Mouse (Mus musculus) forebrain, postnatal 0 days (tissue): ENCODE results near the gene Apoc3. TPM values are rescaled to one million over a fixed set of nuclear protein-coding genes. Genes with fewer than 3 reads are reported as not detected.

ENCODE experiments used
- ATAC-seq: fragments of 200-750 bp; cut with Nextera tagmentation; 2 replicates; pipeline ENCODE4 v1.8.0; 2017; ENCODE audit warnings: mild to moderate bottlenecking, moderate library complexity
- DNase-seq: peaks from one replicate; pipeline ENCODE4 v3.0.0-alpha.2; 2015
- H3K27ac ChIP-seq: fragments of 300-500 bp; sonication (generic); 2 replicates; pipeline ENCODE4 v1.5.1; 2014; ENCODE audit warnings: low read depth, mild to moderate bottlenecking, antibody characterized with exemption, low read length, moderate library complexity, mixed read lengths
- H3K27me3 ChIP-seq: fragments of 300-500 bp; sonication (generic); 2 replicates; pipeline ENCODE4 v1.6.1; 2014; ENCODE audit warnings: mild to moderate bottlenecking, low read length, mixed read lengths; ENCODE audit not compliant: insufficient read depth
- H3K36me3 ChIP-seq: fragments of 300-500 bp; sonication (generic); 2 replicates; pipeline ENCODE4 v1.6.1; 2014; ENCODE audit warnings: mild to moderate bottlenecking, moderate library complexity; ENCODE audit not compliant: insufficient read depth
- H3K4me1 ChIP-seq: fragments of 300-500 bp; sonication (generic); 2 replicates; pipeline ENCODE4 v1.6.1; 2014; ENCODE audit warnings: antibody characterized with exemption; ENCODE audit not compliant: insufficient read depth
- H3K4me2 ChIP-seq: fragments of 300-500 bp; sonication (generic); 2 replicates; pipeline ENCODE4 v1.6.1; 2014; ENCODE audit warnings: low read depth, mild to moderate bottlenecking, moderate library complexity
- H3K4me3 ChIP-seq: fragments of 300-500 bp; sonication (generic); 2 replicates; pipeline ENCODE4 v1.5.1; 2014; ENCODE audit warnings: low read depth, low read length, mixed read lengths
- H3K9ac ChIP-seq: fragments of 300-500 bp; sonication (generic); 2 replicates; pipeline ENCODE4 v1.6.1; 2014; ENCODE audit warnings: mild to moderate bottlenecking
- H3K9me3 ChIP-seq: fragments of 300-500 bp; sonication (generic); 2 replicates; pipeline ENCODE4 v1.6.1; 2016; ENCODE audit warnings: low read length
- CTCF ChIP-seq: sonication (generic); IDR thresholded peaks from 2 replicates; pipeline ENCODE4 v1.5.1; 2016; ENCODE audit warnings: antibody characterized with exemption, control low read depth, low read depth
- WGBS: fragments of 180-500 bp; shearing (Covaris S2); extraction: QIAGEN DNeasy Blood & Tissue Kit; methylation state at CpG from one replicate; pipeline ENCODE4 v1.1.7; 2014; 5-methylcytosine and 5-hydroxymethylcytosine counted together
- polyA plus RNA-seq: library from polyadenylated mRNA; unstranded; fragments of >200 nt; fragmentation: Nextera tagmentation; extraction: Ambion mirVana; gene quantifications from 2 replicates; pipeline ENCODE4 v1.2.1, GENCODE M21; 2015
- total RNA-seq: library from RNA; depleted of rRNA; stranded (reverse); fragments of >200 nt; gene quantifications from 2 replicates; pipeline ENCODE4 v1.2.3, GENCODE M21; 2014

Gene Apoc3
- total and polyA plus RNA-seq, 2 experiments from 2014 or later, result 0.44 TPM; not detected in 1

DNA sequence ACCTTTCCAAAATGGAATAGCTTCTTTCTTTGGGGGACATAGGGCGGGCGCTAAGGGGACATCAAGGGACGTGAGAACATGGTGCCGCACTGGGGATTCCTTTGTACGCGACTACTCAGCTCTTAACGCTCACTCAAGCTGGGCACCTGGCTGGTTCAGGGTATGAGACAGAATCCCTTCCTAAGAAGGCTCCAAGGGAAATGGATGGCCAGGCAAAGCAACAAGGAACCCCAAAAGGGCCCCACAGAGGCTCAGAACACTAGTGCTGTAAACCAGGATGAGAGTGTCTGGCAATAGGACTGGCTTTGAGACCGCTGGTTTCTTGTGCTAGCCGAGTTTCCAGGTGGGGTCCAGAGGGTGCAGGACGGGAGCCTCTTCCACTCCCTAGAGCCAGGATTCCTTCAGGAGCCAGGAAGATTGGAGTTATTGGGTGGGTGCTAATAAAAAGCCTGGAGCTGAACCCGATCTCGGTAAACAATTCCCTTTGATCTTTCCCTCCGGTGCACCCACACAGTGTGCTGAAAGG is 4.9 kb downstream of the Apoc3 start:
- 11% methylated on average over 13 of the region's 13 CpGs for WGBS

GRCm38 (mm10) chr9:46229573-46230449 is 5.6 kb downstream of the Apoc3 start:
- no peaks in the 10 kb centered on the region for H3K36me3 ChIP-seq
- peak overlapping the region; percentile 53 for H3K9ac ChIP-seq

More for the DNA sequence above, 4.9 kb downstream of the Apoc3 start:
- no peaks in the 10 kb centered on the region for H3K27me3 ChIP-seq
- DNase-seq (no peak), ATAC-seq (peak; percentile 47)
- peak overlapping the region; percentile 53 for H3K9ac ChIP-seq
- TF ChIP-seq CTCF, result no peak
- H3K4me2 ChIP-seq, result peak overlapping the region; percentile 68
- no peaks in the 10 kb centered on the region for H3K36me3 ChIP-seq
- peak overlapping the region; percentile 50; the same call in 1 of the 2 replicates for H3K27ac ChIP-seq
- no peaks in the 10 kb centered on the region for H3K9me3 ChIP-seq
- H3K4me1 ChIP-seq, result no peaks in the 10 kb centered on the region
- peak overlapping the region; percentile 43 for H3K4me3 ChIP-seq

DNA sequence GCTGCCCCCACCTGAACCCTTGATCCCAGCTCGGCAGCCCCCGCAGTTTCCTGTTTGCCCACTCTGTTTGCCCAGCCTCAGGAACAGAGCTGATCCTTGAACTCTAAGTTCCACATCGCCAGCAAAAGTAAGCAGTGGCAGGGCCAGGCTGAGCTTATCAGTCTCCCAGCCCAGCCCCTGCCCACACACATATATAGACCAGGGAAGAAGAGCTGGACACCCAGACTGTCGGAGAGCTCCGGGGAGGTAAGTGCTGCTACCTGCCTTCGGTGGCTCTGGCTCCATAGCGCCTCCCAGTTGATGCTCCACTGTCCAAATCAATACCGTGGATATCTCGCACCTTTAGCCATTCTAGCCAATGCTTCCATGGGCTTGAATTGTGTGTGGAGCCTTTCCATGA is 6.9 kb downstream of the Apoc3 start, which contains the start of gene Apoa1:
TSS of gene Apoa1 (plus strand) at position 90 of the 400 bp plus-strand sequence.
- Histone ChIP-seq H3K36me3 (no peaks in the 10 kb centered on the region), H3K9me3 (no peaks in the 10 kb centered on the region), H3K27me3 (no peaks in the 10 kb centered on the region), H3K9ac (no peak within 1 kb of the TSS), H3K4me1 (no peaks in the 10 kb centered on the region), H3K27ac (no peak within 1 kb of the TSS), H3K4me2 (no peak within 1 kb of the TSS), H3K4me3 (no peak within 1 kb of the TSS)
- WGBS, result 67% methylated on average over 9 of the region's 9 CpGs
- ATAC-seq (no peak), DNase-seq (no peak)
- TF ChIP-seq CTCF, result no peak

More at GRCm38 (mm10) chr9:46229573-46230449, 5.6 kb downstream of the Apoc3 start:
- peak overlapping the region; percentile 50; the same call in 1 of the 2 replicates for H3K27ac ChIP-seq
- ATAC-seq, result peak; percentile 99
- H3K4me2 ChIP-seq, result peak overlapping the region; percentile 68
- DNase-seq, result peak; percentile 96
- no peaks in the 10 kb centered on the region for H3K27me3 ChIP-seq
- H3K9me3 ChIP-seq, result no peaks in the 10 kb centered on the region
- peak overlapping the region; percentile 43 for H3K4me3 ChIP-seq
- no peaks in the 10 kb centered on the region for H3K4me1 ChIP-seq
- 14% methylated on average over 37 of the region's 37 CpGs for WGBS
- TF ChIP-seq CTCF, result peak; percentile 91

GRCm38 (mm10) chr9:46227064-46227614 is 8.3 kb downstream of the Apoc3 start:
- TF ChIP-seq CTCF, result no peak
- no peak overlapping the region for H3K4me2 ChIP-seq
- no peaks in the 10 kb centered on the region for H3K9me3 ChIP-seq
- no peaks in the 10 kb centered on the region for H3K27me3 ChIP-seq
- H3K27ac ChIP-seq, result no peak overlapping the region
- no peak for ATAC-seq
- H3K4me3 ChIP-seq, result no peak overlapping the region
- DNase-seq, result no peak
- no peak overlapping the region for H3K9ac ChIP-seq
- H3K36me3 ChIP-seq, result peaks cover 5% of the 10 kb centered on the region; the same call in 1 of the 2 replicates
- H3K4me1 ChIP-seq, result no peaks in the 10 kb centered on the region
- WGBS, result 86% methylated on average over 3 of the region's 3 CpGs

- Histone ChIP-seq H3K4me1 (no peaks in the 10 kb centered on the region), H3K36me3 (peaks cover 26% of the 10 kb centered on the region), H3K9me3 (no peaks in the 10 kb centered on the region), H3K27ac (no peak overlapping the region), H3K4me2 (no peak overlapping the region), H3K27me3 (no peaks in the 10 kb centered on the region), H3K4me3 (no peak overlapping the region), H3K9ac (no peak overlapping the region)
- 69% methylated on average over 5 of the region's 5 CpGs for WGBS
- DNase-seq, result no peak
- no peak for ATAC-seq
- TF ChIP-seq CTCF, result no peak
Measured at GRCm38 (mm10) chr9:46224945-46225660, 10.3 kb downstream of the Apoc3 start.

DNA sequence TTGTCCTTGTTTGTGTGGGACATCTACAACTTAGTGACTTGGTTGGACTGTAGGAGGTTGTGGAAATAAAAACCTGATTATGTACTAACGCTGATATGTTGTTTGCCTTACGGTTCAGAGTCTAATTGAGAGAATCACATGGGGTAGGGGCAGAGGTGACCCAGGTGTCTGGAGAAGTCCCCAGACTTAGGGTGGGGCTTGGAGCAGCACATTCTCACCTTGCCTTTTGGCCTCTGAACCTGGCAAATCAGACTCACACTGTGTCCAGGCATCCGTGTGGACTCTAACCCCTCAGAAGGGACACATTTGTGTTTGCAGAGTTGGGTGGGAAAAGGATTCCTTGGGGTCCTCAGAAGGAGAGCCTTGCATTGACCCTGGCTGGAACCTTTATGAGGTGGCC is 11.3 kb downstream of the Apoc3 start:
- no peaks in the 10 kb centered on the region for H3K27me3 ChIP-seq
- H3K27ac ChIP-seq, result no peak overlapping the region
- WGBS, result 85% methylated on average over 3 of the region's 3 CpGs
- H3K4me3 ChIP-seq, result no peak overlapping the region
- TF ChIP-seq CTCF, result no peak
- peaks cover 27% of the 10 kb centered on the region for H3K36me3 ChIP-seq
- no peak overlapping the region for H3K4me2 ChIP-seq
- no peak for DNase-seq
- no peak overlapping the region for H3K9ac ChIP-seq
- no peak for ATAC-seq
- no peaks in the 10 kb centered on the region for H3K4me1 ChIP-seq
- H3K9me3 ChIP-seq, result no peaks in the 10 kb centered on the region
